Mouse (Mus musculus) kidney, postnatal 4 days (tissue): ENCODE measurements around the gene Vmn1r183.
"Not testable (repeated sequence)": the region's sequence is repeated elsewhere in the genome, so short reads cannot be mapped to it uniquely, and the experiment has no call there.

ENCODE experiments used
- DNase-seq, 2 experiments: peaks; one replicate each; pipeline ENCODE4 v3.0.0; 2021; ENCODE audit warnings: mixed read lengths in 2 of 2

The Vmn1r183 gene

DNA sequence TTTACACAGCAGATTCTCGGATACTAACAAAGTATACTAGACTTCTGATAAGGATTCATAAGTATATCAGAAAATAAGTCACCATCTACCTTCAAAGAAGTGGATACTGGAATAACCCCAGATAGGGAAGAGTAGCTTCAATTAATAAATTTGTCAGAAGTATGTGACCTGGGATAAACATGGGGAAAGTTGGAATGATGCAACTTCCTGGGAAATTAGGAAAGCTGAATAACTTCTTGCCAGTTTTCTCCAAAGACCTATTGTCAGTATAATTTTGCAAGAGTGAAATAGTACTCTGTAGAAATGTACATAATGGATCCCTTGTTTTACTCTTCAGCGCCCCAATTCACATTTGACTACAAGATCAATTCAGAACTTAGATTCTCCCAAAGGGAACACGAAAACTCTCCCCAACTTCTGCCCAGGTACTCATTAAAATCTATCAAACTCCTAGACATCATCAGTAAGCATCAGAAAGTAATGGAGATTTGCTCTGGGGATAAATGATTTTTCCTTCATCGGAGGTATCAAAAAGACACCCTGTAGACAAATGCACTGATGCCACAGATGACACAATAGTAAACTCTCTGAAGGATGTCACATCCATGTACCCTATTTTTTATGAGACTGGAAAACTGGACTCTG lies at the start of gene Vmn1r183:
TSS of gene Vmn1r183 (plus strand) at position 595 of the 645 bp plus-strand sequence.
- no peak for DNase-seq

DNA sequence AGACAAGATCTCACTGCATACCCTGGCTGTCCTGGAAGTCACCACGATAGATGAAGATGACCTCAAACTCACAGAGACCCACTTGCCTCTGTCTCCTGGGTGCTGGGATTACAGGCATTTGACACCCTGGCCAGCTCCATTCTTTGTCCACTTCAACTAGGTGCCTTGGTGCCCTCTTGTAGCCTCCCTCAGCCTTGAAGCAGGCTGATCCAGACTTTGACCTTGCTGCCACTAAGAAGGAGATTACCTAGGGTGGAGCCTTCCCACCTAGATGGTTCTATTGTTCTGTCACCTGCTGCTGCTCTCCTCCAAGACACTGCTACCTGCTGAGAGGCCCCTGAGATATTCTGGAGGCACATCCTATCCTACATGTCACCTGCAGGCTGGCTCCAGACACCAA lies 21.4 kb downstream of the Vmn1r183 start:
- DNase-seq, result not testable (repeated sequence)

DNA sequence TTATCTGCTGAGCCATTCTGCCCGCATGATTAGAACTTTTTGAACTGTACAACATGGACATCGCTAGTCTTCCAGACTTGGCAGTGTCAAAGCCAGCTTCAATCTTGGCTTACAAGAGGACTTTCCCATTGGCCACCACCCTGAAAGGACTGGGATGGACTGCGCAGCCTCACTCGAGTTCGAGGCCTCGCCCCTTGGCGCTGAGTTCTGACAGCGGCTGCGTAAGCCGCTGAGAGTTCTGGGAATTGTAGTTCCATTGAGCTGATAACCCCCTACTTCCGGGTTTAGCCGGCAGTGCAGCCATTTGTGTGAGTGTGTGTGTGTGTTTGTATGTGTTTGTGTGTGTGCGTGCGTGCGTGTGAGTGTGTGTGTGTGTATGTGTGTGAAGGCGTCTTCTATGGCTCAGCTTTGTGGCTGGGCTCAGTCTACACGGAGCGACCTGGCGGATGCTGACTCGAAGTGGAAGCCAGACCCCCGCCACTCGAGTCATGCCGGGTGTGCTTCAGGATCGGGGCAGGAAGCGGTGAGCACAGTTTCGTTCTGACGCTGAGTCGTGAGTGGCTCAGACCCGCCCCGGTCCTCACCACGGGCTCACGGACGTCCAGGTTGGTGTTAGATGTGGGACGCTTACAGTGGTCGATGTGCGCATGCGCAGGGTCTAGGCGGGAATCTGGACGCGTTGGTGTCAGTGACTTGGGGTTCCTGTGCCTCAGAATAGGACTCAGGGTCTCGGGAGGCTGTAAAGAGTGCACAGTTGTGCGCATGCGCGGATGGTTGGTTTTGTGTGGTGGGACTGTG lies 28.8 kb downstream of the Vmn1r183 start, which contains the start of gene Zfp180:
TSS of gene Zfp180 (plus strand) at position 291 of the 798 bp plus-strand sequence.
- DNase-seq, result peak; percentile 93 to 97

DNA sequence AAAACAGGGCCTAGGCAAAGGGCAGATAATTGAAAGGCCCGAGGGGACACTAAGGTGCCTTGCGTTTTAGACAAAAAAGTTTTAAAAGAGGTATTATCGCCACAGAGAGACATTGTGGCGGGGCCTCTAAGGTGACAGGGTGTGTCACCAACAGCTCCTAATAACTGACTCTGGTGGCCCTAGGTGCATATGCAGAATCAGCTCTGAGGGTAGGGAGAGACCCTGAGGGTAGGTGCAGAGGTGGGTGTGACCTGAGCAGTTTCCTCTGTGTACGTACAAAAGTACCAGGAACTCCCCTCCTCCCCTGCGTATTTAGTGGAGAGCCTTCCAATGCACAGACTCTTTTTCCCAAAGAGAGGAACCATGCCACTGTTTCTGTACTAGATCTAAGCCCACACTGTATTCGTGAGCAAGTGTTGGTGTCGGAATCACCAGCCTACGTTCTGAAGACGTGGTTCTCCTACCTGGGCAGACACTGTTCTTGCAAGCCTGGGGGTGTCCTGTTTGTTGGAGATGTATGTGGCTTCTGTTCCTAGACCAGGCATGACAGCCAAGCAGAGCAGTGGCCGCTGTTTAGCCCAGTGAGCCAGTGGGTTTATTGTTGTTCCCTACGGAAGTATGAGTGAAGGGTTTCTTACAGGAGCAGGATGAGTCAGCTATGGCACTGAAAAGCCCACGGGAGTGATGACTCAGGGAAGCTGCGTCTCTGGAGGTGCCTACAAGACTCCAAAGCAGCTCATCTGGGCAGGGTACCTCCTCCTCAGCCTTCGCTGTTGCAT lies 29.6 kb downstream of the Vmn1r183 start:
- peak in 1 of 2 experiments; percentile 12 for DNase-seq

- no peak for DNase-seq
Observed at GRCm38 (mm10) chr7:24086871-24087270, 33.8 kb downstream of the Vmn1r183 start.

GRCm38 (mm10) chr7:24087485-24088125 lies 34.6 kb downstream of the Vmn1r183 start:
- DNase-seq, result no peak

- no peak for DNase-seq
Observed at GRCm38 (mm10) chr7:24104403-24104802, 51.3 kb downstream of the Vmn1r183 start.

GRCm38 (mm10) chr7:24105144-24105703 lies 52.2 kb downstream of the Vmn1r183 start:
- peak in 1 of 2 experiments; percentile 10 for DNase-seq

- no peak for DNase-seq
Observed at GRCm38 (mm10) chr7:24110839-24111238, 57.8 kb downstream of the Vmn1r183 start.

DNA sequence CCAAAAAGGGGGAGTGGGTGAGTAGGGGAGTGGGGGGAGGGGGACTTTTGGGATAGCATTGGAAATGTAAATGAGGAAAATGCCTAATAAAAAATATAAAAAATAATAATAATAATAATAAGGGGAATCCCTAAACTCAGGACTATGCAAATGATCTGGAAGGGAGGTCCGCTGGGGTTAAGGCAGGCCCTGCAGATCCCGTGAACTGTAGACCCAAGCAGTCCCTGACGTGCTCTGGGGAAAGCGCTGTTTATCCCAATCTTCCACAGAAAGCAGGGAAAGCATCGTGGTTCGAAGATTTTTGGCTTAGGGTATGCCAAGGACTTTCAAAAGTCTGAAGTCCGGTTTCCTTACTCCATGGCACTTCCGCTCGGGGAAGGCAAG lies 58.7 kb downstream of the Vmn1r183 start:
- no peak for DNase-seq

- peak; percentile 77 to 85 for DNase-seq
Observed at GRCm38 (mm10) chr7:24112156-24112856, 59.3 kb downstream of the Vmn1r183 start, which contains the start of gene Zfp112. Gene Zfp112 (plus strand): TSS chr7:24112314.

- DNase-seq, result peak; percentile 79 to 84
Observed at GRCm38 (mm10) chr7:24113001-24113400, 59.9 kb downstream of the Vmn1r183 start.
